Mouse (Mus musculus) heart, postnatal 36 days (tissue): Measurements from ENCODE around the gene Gtf3c6. TPM values are rescaled to one million over a fixed set of nuclear protein-coding genes. Genes with fewer than 3 reads are reported as not detected.

Experiments used
- DNase-seq, 2 experiments: peaks; one replicate each; pipeline ENCODE4 v3.0.0; 2021 to 2022
- intact Hi-C: fragments of 180-260 bp; cut with DNase I; formaldehyde crosslinking; loops from one replicate; pipeline ENCODE4 v1.15.1; 2025
- total RNA-seq, 2 experiments: library from RNA; stranded (reverse); gene quantifications; 2 replicates each; pipeline ENCODE4 v1.2.3; 2021

The Gtf3c6 gene
- total RNA-seq, result 10 to 100 TPM; 21.6 to 25.5 TPM

DNA sequence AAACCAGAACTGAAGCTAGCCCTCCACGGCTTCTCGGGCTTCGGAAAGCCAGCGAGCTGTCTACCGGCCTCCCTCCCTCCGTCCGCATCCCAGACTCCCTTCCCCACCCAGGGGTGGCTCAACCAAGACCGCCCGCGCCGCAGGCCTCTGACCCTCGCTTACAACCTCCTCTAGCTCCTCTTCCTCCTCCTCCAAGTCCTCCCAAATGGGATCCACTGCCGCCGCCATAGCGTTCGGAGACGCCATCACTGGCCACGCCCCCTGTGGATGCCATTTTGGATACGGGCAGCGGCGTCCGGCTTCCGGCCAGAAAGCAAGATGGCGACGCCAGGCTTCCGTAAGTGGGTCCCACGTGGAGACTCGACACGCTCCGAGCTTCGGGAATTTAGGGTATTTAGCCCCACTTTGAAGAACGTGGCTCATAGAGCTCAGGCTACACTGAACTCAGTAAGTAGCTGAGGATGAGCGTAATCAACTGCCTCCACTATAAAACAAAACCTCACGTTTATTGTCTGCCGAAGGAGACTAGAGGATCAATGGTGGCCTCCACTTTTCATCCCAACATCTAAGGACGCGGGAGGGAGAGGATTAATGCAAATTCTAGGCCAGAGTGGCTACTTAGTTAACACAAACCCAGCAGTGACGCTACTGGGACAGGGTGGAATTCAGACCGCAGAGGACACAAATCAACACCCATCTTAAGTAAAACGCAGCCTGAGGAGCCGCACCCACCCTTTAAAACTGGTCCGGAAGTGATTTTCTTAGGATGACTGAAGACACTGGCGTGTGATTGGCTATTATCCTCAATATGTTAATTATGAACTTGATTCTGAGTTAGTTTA, at the start of gene Gtf3c6:
TSS of gene Gtf3c6 (minus strand) at position 695 of the 842 bp plus-strand sequence.
- intact Hi-C loops, result loop anchor here (2.0 to 10.0 kb wide), 4 partner anchors 45 to 625 kb away; partner anchors contain the start of genes Amd1, Cdc40, Ddo and Wasf1

DNA sequence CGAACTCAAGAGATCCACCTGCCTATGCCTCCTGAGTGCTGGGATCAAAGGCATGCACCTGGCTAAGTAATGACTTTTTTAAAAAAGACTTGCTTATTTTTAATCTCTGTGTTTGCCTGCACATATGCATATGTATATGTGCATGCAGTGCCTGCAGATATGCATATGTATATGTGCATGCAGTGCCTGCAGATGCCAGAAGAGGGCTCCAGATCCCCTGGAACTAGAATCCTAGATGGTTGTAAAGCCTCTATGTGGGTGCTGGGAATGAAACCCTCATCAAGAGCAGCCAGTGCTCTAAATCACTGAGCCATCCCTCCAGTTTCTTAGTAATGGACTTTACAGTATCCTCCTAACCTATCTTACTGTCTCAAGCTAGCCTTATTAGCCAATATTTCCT, 48.1 kb upstream of the Gtf3c6 start:
- DNase-seq, result no peak
- intact Hi-C loops, result loop anchor here (2.0 kb wide), 1 partner anchor 21 kb away; no protein-coding TSS in a partner anchor

More for the DNA sequence above, at the start of gene Gtf3c6:
- DNase-seq, result peak; percentile 95 to 97

DNA sequence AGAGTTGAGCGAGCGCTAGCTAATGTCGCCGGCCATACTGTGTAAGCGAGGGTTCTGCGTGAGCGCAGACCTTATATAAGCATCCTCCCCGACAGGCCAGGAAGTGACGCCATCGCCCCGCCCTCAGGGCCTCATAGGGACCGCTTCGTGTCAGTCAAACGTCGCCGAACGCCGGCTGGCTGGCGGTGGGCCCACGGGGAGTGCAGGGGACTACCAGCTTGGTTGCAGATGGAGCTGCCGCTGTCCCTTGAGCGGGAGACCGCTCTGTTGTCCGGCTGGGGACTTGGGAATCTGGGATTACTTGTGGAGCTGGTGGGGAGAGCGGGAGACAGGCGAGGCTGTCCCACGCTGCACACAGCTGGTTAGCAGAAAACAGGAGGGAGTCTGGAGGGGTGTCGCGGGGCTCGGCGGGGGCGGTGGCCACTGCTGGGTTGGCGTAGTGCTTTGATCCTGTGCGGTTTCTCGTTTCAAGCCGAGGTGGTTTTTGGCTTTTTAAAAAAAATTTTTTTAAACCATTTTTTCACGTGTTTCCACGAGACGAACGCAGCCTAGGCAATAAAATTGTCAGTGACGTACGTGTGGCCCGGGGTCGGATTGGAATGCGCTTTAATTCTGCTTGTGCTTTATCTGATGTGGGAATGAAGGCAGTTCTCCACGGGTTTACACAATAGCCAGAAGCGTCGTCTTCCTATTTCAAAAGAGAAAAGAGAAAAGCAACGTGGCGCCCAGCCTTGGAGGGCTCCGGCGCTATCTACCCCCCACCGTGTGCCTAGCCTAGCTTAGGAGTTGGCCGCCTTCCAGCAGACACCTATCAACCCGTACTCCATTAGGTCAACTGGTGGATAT, 44.5 kb upstream of the Gtf3c6 start, which contains the start of gene Amd1:
TSS of gene Amd1 (minus strand) at position 47 of the 846 bp plus-strand sequence.
- intact Hi-C loops, result loop anchor here (1.0 to 2.0 kb wide), 3 partner anchors 44 to 222 kb away; partner anchors contain the start of gene Gtf3c6

DNA sequence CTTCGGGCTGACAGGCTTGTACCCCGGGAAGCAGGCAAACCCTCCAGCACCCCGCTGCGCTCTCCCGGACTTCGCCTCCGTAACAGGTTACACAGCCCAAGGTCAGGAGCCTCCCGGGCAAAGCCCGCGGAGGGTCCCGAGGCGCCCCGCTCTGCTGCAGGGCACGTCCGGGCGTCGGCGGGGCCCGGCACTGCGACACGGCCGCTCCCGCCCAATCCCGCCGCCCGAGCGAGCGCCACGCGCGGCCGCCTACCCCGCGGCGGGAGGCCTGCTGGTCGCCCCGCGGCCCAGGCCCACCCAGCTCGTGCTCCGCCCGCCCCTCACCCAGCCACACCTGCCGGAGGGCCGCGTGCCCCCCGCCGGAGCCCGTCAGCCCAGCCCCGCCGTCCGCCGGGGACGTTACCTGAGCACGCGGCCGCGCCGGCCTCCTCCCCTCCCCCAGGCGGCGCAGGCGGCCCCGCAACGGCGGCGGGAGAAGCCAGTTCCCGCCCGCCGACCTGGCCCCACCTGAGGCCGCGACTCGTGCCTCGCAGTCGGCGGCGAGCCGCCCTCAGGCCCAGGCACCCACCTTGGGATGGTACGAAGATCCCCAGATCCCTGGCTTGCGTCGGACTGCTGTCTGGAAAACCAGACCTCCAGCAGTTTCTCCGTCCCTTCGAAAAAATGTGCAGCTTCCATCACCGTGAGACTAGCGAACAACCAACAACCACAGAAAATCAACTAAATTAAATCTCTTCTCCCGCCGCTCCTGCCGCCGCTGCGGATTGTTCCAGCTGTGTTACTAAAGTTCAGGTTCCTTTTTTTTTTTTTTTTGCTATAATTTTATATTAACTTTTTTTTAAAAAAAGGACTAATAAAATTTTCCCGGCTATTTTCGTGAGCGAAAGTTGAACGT, 43.5 kb upstream of the Gtf3c6 start:
- intact Hi-C loops, result loop anchor here (1.0 to 2.0 kb wide), 3 partner anchors 43 to 223 kb away; partner anchors contain the start of gene Gtf3c6
- peak; percentile 39 to 62 for DNase-seq

More for the DNA sequence above, 44.5 kb upstream of the Gtf3c6 start, which contains the start of gene Amd1:
- DNase-seq, result peak; percentile 100

- peak; percentile 77 to 83 for DNase-seq
- intact Hi-C loops, result no loop called here
Measured at GRCm38 (mm10) chr10:40300648-40301171, 42.8 kb upstream of the Gtf3c6 start.

GRCm38 (mm10) chr10:40292640-40293039, 34.7 kb upstream of the Gtf3c6 start:
- no peak for DNase-seq
- intact Hi-C loops, result no loop called here

- intact Hi-C loops, result no loop called here
- no peak for DNase-seq
Measured at GRCm38 (mm10) chr10:40286767-40287166, 28.9 kb upstream of the Gtf3c6 start.

DNA sequence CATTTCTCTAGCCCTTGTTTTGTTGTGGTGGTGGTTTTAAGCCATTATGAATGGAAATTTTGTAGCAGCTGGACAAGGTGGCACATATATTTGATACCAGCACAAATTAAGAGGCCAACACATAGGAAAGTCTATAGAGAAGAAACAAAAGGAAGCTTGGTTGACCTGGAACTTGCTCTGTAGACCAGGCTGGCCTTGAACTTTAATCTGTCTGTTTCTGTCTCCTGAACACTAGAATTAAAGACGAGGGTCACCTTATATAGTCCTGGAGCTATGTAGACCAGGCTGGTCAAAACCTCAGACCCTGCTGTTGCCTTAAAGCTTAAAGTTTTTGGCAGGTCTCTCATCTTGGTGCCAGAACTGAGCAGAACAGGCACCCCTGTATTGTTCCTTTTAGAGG, 27.7 kb upstream of the Gtf3c6 start:
- intact Hi-C loops, result no loop called here
- DNase-seq, result no peak

GRCm38 (mm10) chr10:40284997-40285396, 27.1 kb upstream of the Gtf3c6 start:
- intact Hi-C loops, result no loop called here
- no peak for DNase-seq

DNA sequence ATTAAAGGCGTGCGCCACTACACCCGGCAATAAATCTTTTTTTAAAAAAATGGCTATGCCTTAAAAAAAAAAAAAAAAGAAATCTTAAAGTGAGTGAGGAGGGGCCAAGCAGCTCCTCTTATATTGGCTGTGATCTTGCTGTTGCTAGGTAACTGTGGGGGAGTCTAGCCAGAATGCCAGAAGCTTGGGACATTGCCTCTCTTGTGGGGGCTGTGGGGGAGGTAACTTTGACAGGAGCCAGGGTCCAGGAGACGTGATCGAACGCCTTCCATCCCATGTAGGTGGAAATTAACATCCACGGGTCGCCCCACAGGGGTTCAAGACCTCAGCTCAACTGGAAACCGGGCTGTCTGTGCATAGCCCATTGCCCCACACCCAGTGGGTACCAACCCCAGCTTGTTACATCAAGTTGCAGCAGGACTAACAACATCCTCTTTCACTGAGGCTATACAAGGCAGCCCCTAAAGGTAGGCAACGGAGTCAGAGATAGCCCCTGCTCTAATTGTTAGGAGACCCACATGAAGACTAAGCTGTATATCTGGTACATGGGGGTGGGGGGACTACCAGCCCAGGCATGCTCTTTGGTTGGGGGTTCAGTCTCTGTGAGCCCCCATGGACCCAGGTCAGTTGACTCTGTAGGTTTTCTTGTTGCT, 26.4 kb upstream of the Gtf3c6 start:
- intact Hi-C loops, result no loop called here
- no peak for DNase-seq

DNA sequence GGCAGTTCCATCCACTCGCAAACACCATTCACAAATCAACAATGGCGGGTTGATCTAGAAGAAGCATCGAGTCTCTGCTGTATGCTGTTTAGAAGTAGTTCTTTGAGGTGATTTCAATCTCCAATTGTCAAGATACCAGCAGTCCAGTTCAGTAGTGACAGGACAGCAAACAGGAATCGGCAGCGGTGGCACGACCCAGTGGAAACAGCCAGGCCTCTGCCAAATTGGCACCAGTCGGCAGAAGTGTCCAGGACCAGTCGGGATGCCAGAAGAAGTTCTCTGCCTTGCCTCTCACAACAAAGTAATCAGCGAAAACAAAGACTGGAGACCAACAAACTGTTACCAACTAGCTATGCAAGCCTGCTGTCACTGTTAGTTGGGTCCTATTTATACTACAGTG, 25.7 kb upstream of the Gtf3c6 start:
- DNase-seq, result no peak
- intact Hi-C loops, result no loop called here

DNA sequence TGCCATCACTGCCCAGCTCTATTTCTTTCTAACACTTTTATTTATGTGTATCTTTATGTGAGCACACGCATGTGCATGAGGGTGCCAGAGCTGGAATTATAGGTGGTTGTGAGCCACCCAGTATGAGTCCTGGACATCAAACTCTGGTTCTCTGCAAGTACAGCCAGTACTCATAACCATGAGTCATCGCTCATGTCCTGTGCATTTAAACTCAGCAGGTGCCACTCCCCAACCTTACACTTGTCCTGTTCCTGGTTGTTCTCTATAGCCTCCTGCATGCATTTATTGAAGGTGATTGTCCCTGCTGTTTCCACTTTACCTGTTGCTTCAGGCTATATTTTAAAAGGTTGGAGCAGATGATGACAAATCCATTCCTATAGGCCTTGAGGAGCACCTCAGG, 23.7 kb upstream of the Gtf3c6 start:
- intact Hi-C loops, result no loop called here

DNA sequence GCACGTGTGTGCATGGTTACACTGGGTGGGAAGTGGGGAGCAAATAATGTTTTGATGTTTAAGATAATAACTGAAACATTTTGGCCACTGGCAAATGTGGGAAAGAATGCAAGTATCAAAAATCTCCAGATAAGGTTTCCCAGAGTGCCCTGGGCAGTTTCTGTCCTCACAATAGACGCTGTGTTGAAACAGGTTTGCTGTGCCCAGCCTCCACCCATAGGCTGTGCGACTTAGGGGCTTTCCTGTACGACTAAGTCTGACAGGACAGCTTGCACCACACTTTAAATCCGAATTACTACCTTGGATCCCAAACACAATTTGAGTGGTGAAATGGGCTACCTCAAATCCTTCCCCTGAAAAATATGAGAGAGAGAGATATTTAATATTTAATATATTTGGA, 20.4 kb upstream of the Gtf3c6 start:
- intact Hi-C loops, result no loop called here

More for the DNA sequence above, 23.7 kb upstream of the Gtf3c6 start:
- DNase-seq, result no peak

GRCm38 (mm10) chr10:40275991-40276390, 18.1 kb upstream of the Gtf3c6 start:
- intact Hi-C loops, result no loop called here
- no peak for DNase-seq

More for the DNA sequence above, 20.4 kb upstream of the Gtf3c6 start:
- no peak for DNase-seq

GRCm38 (mm10) chr10:40273938-40274337, 16.0 kb upstream of the Gtf3c6 start:
- intact Hi-C loops, result no loop called here

DNA sequence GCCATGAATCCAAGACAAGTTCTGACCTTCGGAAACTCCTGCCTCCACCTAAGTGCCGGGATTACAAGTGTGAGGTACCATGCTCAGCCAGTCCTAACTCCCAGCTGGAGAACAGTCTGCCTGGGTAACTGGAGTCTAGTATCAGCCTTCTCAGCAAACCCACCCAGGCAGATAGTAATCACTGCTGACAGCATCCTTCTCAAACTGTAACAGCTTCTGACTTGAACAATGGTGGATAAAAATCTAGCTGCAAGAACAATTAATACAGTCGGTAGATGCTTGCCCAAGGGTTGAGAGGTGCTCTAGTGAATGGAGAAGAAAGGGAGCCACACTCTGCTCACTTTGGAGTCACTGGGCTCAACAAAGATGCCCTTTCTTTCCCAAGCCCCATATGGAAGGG, 13.3 kb upstream of the Gtf3c6 start:
- no peak for DNase-seq
- intact Hi-C loops, result no loop called here

More at GRCm38 (mm10) chr10:40273938-40274337, 16.0 kb upstream of the Gtf3c6 start:
- no peak for DNase-seq

- DNase-seq, result no peak
- intact Hi-C loops, result loop anchor here (5.0 kb wide), 1 partner anchor 162 kb away; no protein-coding TSS in a partner anchor
Measured at GRCm38 (mm10) chr10:40264920-40265319, 7.0 kb upstream of the Gtf3c6 start.

DNA sequence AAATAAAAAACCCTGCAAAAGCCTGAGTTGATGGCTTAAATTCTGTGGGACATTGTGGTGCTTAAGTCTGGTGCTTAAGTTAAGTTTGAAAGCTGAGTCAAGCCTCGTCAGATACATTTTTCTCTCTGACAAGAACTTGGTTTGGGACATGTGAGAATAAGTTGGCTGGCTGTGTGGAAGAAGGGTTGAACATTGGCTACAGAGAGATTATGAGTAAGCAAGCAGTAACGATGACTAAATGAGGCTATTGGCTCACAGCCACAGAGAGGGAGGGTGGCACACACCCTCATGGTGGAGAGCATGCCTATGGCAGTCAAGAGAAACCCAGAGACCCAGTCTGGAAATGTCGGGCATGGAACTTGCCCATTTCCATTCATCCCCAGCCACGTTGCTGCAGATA, 5.8 kb upstream of the Gtf3c6 start:
- DNase-seq, result no peak
- intact Hi-C loops, result loop anchor here (5.0 kb wide), 1 partner anchor 164 kb away; no protein-coding TSS in a partner anchor

GRCm38 (mm10) chr10:40262200-40262599, 4.3 kb upstream of the Gtf3c6 start:
- no peak for DNase-seq
- intact Hi-C loops, result loop anchor here (5.0 kb wide), 1 partner anchor 165 kb away; no protein-coding TSS in a partner anchor
